Comparison of ENCODE assay signal across 24 mouse cellular contexts in genomic region chr9:48802374-48802773, GRCm38 (mm10). TPM values are rescaled to one million over a fixed set of nuclear protein-coding genes. Genes with fewer than 3 reads are reported as not detected.
DNase-seq lines count a peak whose midpoint lies in the region; ATAC-seq and TF ChIP-seq lines count a peak whose summit lies in the region.
"Had no signal": no experiment of that assay in that cellular context is flagged by ENCODE, and none has a peak within 500 bp of the region (broad histone marks: within the 10 kb centered on the region; RNA-seq: fewer than 3 reads in every experiment).

No protein-coding gene starts in this region.

- intact Hi-C loops in left cerebral cortex, adult 2 months (cut with DNase I), result no loop called here

- 12% methylated on average over 5 of the region's 5 CpGs for WGBS in liver, embryonic 14.5 days (ENCODE audit: insufficient replicate concordance)
- WGBS in liver, postnatal 0 days (ENCODE audit: insufficient replicate concordance), result 54% methylated on average over 5 of the region's 5 CpGs

- H3K27me3 ChIP-seq in liver, embryonic 14.5 days (ENCODE audit: control insufficient read depth, insufficient read depth, low read length), result no peaks in the 10 kb centered on the region; the same call in 1 of the 2 replicates
- no peaks in the 10 kb centered on the region for H3K27me3 ChIP-seq in liver, postnatal 0 days (ENCODE audit: insufficient read depth, low read length)
- H3K27me3 ChIP-seq in G1E (ENCODE audit: insufficient read depth, low read length), result no peaks in the 10 kb centered on the region
- H3K27me3 ChIP-seq: embryonic facial prominence, embryonic 12.5 days; embryonic facial prominence, embryonic 15.5 days; hindbrain, embryonic 12.5 days; hindbrain, embryonic 15.5 days had no signal

- no peak for TF ChIP-seq CTCF in left cerebral cortex, adult 2 months (IDR thresholded peaks at IDR 0.05)
- no peak for TF ChIP-seq CTCF in liver, embryonic 14.5 days (IDR thresholded peaks at IDR 0.05; ENCODE audit: low read depth)
- TF ChIP-seq CTCF in liver, postnatal 0 days (IDR thresholded peaks at IDR 0.05; ENCODE audit: low read depth), result no peak
- TF ChIP-seq CTCF in G1E (IDR thresholded peaks at IDR 0.05; ENCODE audit: low read depth, low read length), result no peak

- no peak for DNase-seq in left cerebral cortex, adult 2 months (ENCODE audit: extremely low spot score in 1 of 2, low spot score in 2 of 2)
- DNase-seq in left cerebral cortex, adult 9 months (ENCODE audit: low spot score in 2 of 2), result no peak
- DNase-seq in liver, embryonic 14.5 days (ENCODE audit: low read depth in 3 of 3, low spot score in 3 of 3), result no peak
- no peak for DNase-seq in liver, postnatal 0 days
- DNase-seq in G1E (ENCODE audit: low spot score), result no peak
- no peak for DNase-seq in cerebellum, adult 11 months
- DNase-seq: adrenal gland, adult 2 months; adrenal gland, postnatal 14 days; cerebellum, adult 18-20 months; cerebellum, adult 9-10 months; cerebellum, postnatal 14 days; forebrain, postnatal 0 days; gastrocnemius, adult 2 months; gastrocnemius, postnatal 14 days; heart, adult 11 months had no signal

- no peak overlapping the region for H3K9ac ChIP-seq in liver, embryonic 14.5 days (replicated peaks)
- no peak overlapping the region for H3K9ac ChIP-seq in liver, postnatal 0 days (replicated peaks)
- H3K9ac ChIP-seq: embryonic facial prominence, embryonic 12.5 days; embryonic facial prominence, embryonic 15.5 days; forebrain, postnatal 0 days; hindbrain, embryonic 12.5 days; hindbrain, embryonic 15.5 days had no signal

- H3K36me3 ChIP-seq in liver, embryonic 14.5 days (replicated peaks; ENCODE audit: control insufficient read depth, insufficient read depth, low read depth), result no peaks in the 10 kb centered on the region
- H3K36me3 ChIP-seq in liver, postnatal 0 days (replicated peaks; ENCODE audit: insufficient read depth, low read length), result no peaks in the 10 kb centered on the region
- peaks cover 40% of the 10 kb centered on the region for H3K36me3 ChIP-seq in G1E (replicated peaks)
- H3K36me3 ChIP-seq: embryonic facial prominence, embryonic 12.5 days; embryonic facial prominence, embryonic 15.5 days; hindbrain, embryonic 12.5 days; hindbrain, embryonic 15.5 days had no signal

- H3K9me3 ChIP-seq in liver, embryonic 14.5 days (ENCODE audit: control insufficient read depth, low read length), result no peaks in the 10 kb centered on the region
- no peaks in the 10 kb centered on the region for H3K9me3 ChIP-seq in liver, postnatal 0 days (ENCODE audit: low read length)
- H3K9me3 ChIP-seq in G1E (replicated peaks), result no peaks in the 10 kb centered on the region
- H3K9me3 ChIP-seq: embryonic facial prominence, embryonic 12.5 days; embryonic facial prominence, embryonic 15.5 days; hindbrain, embryonic 12.5 days; hindbrain, embryonic 15.5 days had no signal

- no peak for ATAC-seq in liver, embryonic 14.5 days (ENCODE audit: insufficient read depth)
- ATAC-seq in liver, postnatal 0 days, result no peak
- peak; percentile 50 for ATAC-seq in G1E (ENCODE audit: extremely low read depth, insufficient number of reproducible peaks, low FRiP score, poor library complexity, severe bottlenecking)
- peak; percentile 37 for ATAC-seq in megakaryocyte-erythroid progenitor cell, adult 5-6 weeks (replicated peaks; ENCODE audit: low FRiP score, low TSS enrichment, poor library complexity, severe bottlenecking)
- ATAC-seq: CD4-positive, CD25-positive, alpha-beta regulatory T cell, adult 4 months; forebrain, embryonic 14.5 days; forebrain, postnatal 0 days had no signal

- peak overlapping the region; percentile 55 for H3K27ac ChIP-seq in left cerebral cortex, adult 2 months
- H3K27ac ChIP-seq in liver, embryonic 14.5 days, result no peak overlapping the region
- H3K27ac ChIP-seq in liver, postnatal 0 days (ENCODE audit: low read depth), result no peak overlapping the region
- H3K27ac ChIP-seq: embryonic facial prominence, embryonic 12.5 days; embryonic facial prominence, embryonic 15.5 days; gastrocnemius, adult 2 months; hindbrain, embryonic 12.5 days; hindbrain, embryonic 15.5 days had no signal

- peaks cover 0 to 22% of the 10 kb centered on the region in 2 experiments; a peak in 2 of 4 replicates for H3K4me1 ChIP-seq in liver, embryonic 14.5 days (replicated peaks; ENCODE audit: control insufficient read depth in 2 of 2, insufficient read depth in 2 of 2, low read length in 1 of 2)
- H3K4me1 ChIP-seq in liver, postnatal 0 days (ENCODE audit: insufficient read depth), result peaks cover 16% of the 10 kb centered on the region
- H3K4me1 ChIP-seq in G1E (ENCODE audit: insufficient read depth, low read depth, low read length), result peaks cover 84% of the 10 kb centered on the region
- H3K4me1 ChIP-seq: hindbrain, embryonic 15.5 days had no signal

- peak overlapping the region; percentile 18; the same call in 1 of the 2 replicates for H3K4me2 ChIP-seq in liver, embryonic 14.5 days (ENCODE audit: low read depth)
- no peak overlapping the region for H3K4me2 ChIP-seq in liver, postnatal 0 days (ENCODE audit: low read depth, low read length)
- H3K4me2 ChIP-seq: embryonic facial prominence, embryonic 12.5 days; embryonic facial prominence, embryonic 15.5 days; heart, embryonic 11.5 days; hindbrain, embryonic 12.5 days; hindbrain, embryonic 15.5 days had no signal

- no peak overlapping the region for H3K4me3 ChIP-seq in left cerebral cortex, adult 2 months
- no peak overlapping the region for H3K4me3 ChIP-seq in liver, embryonic 14.5 days (ENCODE audit: insufficient read depth in 1 of 2, low read depth in 2 of 2, low read length in 2 of 2)
- H3K4me3 ChIP-seq in liver, postnatal 0 days (ENCODE audit: low read depth, low read length), result no peak overlapping the region
- H3K4me3 ChIP-seq in G1E (ENCODE audit: low read depth, low read length), result no peak overlapping the region; the same call in 1 of the 2 replicates
- H3K4me3 ChIP-seq: embryonic facial prominence, embryonic 12.5 days; embryonic facial prominence, embryonic 15.5 days; gastrocnemius, adult 2 months; hindbrain, embryonic 12.5 days; hindbrain, embryonic 15.5 days had no signal

- TF ChIP-seq EP300 in liver, embryonic 14.5 days (IDR thresholded peaks at IDR 0.05; ENCODE audit: low read depth), result no peak
- no peak; the same call in 1 of the 2 replicates for TF ChIP-seq EP300 in liver, postnatal 0 days (IDR thresholded peaks at IDR 0.05; ENCODE audit: low read depth)

RNA-seq across cellular contexts. Expression of gene Zbtb16, which starts 33.6 kb away (rescaled TPM):
- 100 to 1,000 TPM in 1 of 2 experiments, 10 to 100 TPM in 1; 92.9 to 111 TPM for total RNA-seq in left cerebral cortex, adult 2 months (2021)
- 0.24 and 0.26 TPM in 2 replicates for polyA plus RNA-seq in liver, embryonic 14.5 days (2012; rRNA removed)
- polyA plus RNA-seq in liver, embryonic 14.5 days (2014; fragmentation: Nextera tagmentation; extraction: Ambion mirVana), result 0.24 and 0.30 TPM in 2 replicates
- polyA plus RNA-seq in liver, postnatal 0 days (2015; fragmentation: Nextera tagmentation; extraction: Ambion mirVana), result 2.2 and 2.5 TPM in 2 replicates
- 35.0 and 45.5 TPM in 2 replicates for total RNA-seq in G1E (2014; fragmentation: Nextera tagmentation)
- total RNA-seq in G1E (2017), result 9.7 and 10.6 TPM in 2 replicates
- polyA plus RNA-seq in G1E (2012), result 18.4 and 20.0 TPM in 2 replicates
- 3.4 and 4.0 TPM in 2 replicates for total RNA-seq in megakaryocyte-erythroid progenitor cell, adult 5-6 weeks (2014; fragmentation: Nextera tagmentation)
- total RNA-seq in megakaryocyte-erythroid progenitor cell, adult 5-6 weeks (2017), result 2.3 and 6.4 TPM in 2 replicates
- polyA plus RNA-seq: C2C12; CD4-positive, CD25-positive, alpha-beta regulatory T cell, adult 4 months had no signal

Comparison
In these comparisons a context has a peak if more than half of its experiments do, and no peak if none do; other contexts are left out.
1. ATAC-seq: peak in G1E (single experiment) and megakaryocyte-erythroid progenitor cell, adult 5-6 weeks (single experiment); none in liver, embryonic 14.5 days (single experiment) and liver, postnatal 0 days (single experiment).